Mouse (Mus musculus) CH12.LX (cell line): ENCODE results near the gene Tmem234.

Experiments used
- CTCF ChIP-seq, 2 experiments: IDR thresholded peaks in 1 of 2; conservative IDR thresholded peaks in 1 of 2; 2 replicates each; pipeline ENCODE4 v1.5.1; 2011 to 2012; ENCODE audit warnings: low read depth in 2 of 2, low read length in 2 of 2, improper control_type of control experiment in 1 of 2, inconsistent platforms in 1 of 2, mild to moderate bottlenecking in 1 of 2, moderate library complexity in 1 of 2
- HCFC1 ChIP-seq: IDR thresholded peaks from 2 replicates; pipeline ENCODE4 v1.6.1; 2012; ENCODE audit warnings: low read depth, mild to moderate bottlenecking, inconsistent platforms, low read length, improper control_type of control experiment
- KAT2A ChIP-seq: IDR thresholded peaks from 2 replicates; pipeline ENCODE4 v1.6.1; 2012; ENCODE audit warnings: low read length, improper control_type of control experiment, inconsistent platforms; ENCODE audit not compliant: insufficient replicate concordance
- MAX ChIP-seq: IDR thresholded peaks from 2 replicates; pipeline ENCODE4 v1.6.1; 2011; ENCODE audit warnings: low read length, improper control_type of control experiment
- NRF1 ChIP-seq: IDR thresholded peaks from 2 replicates; pipeline ENCODE4 v1.6.1; 2014; ENCODE audit warnings: low read depth, mild to moderate bottlenecking, inconsistent platforms, low read length, improper control_type of control experiment, moderate library complexity
- POLR2AphosphoS2 ChIP-seq: IDR thresholded peaks from 2 replicates; pipeline ENCODE4 v1.6.1; 2011; ENCODE audit warnings: low read depth, low read length, improper control_type of control experiment

GRCm38 (mm10) chr4:129555862-129556531 is 44.5 kb upstream of the Tmem234 start:
- TF ChIP-seq NRF1 (0 out of 2 replicates have a peak, but pooled peaks have one; percentile 7), MAX (no peak; the same call in 1 of the 2 replicates), CTCF (conservative IDR thresholded peaks at IDR 0.05 in 1 of 2, IDR thresholded peaks at IDR 0.05 in 1 of 2; ENCODE audit: low read depth in 2 of 2, low read length in 2 of 2) (no peak), HCFC1 (no peak), KAT2A (no peak), POLR2AphosphoS2 (no peak)
